Mouse (Mus musculus): ENCODE data around the gene Tpsb2. TPM values are rescaled to one million over a fixed set of nuclear protein-coding genes. Genes with fewer than 3 reads are reported as not detected.

Gene Tpsb2
- 0.21 TPM in 1 of 2 replicates, not detected in the other for total RNA-seq (2014; rRNA removed)
- polyA plus RNA-seq (2015; fragmentation: Nextera tagmentation; extraction: Ambion mirVana), result 0.72 and 1.8 TPM in 2 replicates

GRCm38 (mm10) chr17:25366005-25366404 is at the start of gene Tpsb2:
Tpsb2 (plus strand) TSS chr17:25366305.
- Histone ChIP-seq H3K4me1 (ENCODE audit: insufficient read depth, low read length) (no peaks in the 10 kb centered on the region), H3K9ac (replicated peaks; ENCODE audit: low read length) (no peak within 1 kb of the TSS), H3K4me3 (ENCODE audit: low read length) (no peak within 1 kb of the TSS), H3K9me3 (ENCODE audit: low read length) (no peaks in the 10 kb centered on the region), H3K4me2 (ENCODE audit: low read depth, low read length) (no peak within 1 kb of the TSS), H3K36me3 (ENCODE audit: insufficient read depth, low read length) (no peaks in the 10 kb centered on the region), H3K27ac (no peak within 1 kb of the TSS), H3K27me3 (ENCODE audit: insufficient read depth, low read length) (no peaks in the 10 kb centered on the region)
- ATAC-seq (no peak), DNase-seq (ENCODE audit: low spot score) (no peak)
- TF ChIP-seq CTCF (IDR thresholded peaks at IDR 0.05; ENCODE audit: low read depth), result no peak
- 73% methylated on average over 2 of the region's 2 CpGs for WGBS

GRCm38 (mm10) chr17:25318354-25318753 is 47.8 kb upstream of the Tpsb2 start, which contains the start of gene Prss29:
Prss29 (plus strand) TSS chr17:25318654.
- no peak for ATAC-seq
- no peak for DNase-seq (ENCODE audit: low spot score)
- H3K4me2 ChIP-seq (ENCODE audit: low read depth, low read length), result no peak within 1 kb of the TSS
- H3K36me3 ChIP-seq (ENCODE audit: insufficient read depth, low read length), result no peaks in the 10 kb centered on the region
- 68% methylated on average over 5 of the region's 5 CpGs for WGBS
- TF ChIP-seq CTCF (IDR thresholded peaks at IDR 0.05; ENCODE audit: low read depth), result no peak
- no peaks in the 10 kb centered on the region for H3K4me1 ChIP-seq (ENCODE audit: insufficient read depth, low read length)
- H3K9me3 ChIP-seq (ENCODE audit: low read length), result no peaks in the 10 kb centered on the region
- no peak within 1 kb of the TSS for H3K27ac ChIP-seq
- H3K9ac ChIP-seq (replicated peaks; ENCODE audit: low read length), result no peak within 1 kb of the TSS
- H3K4me3 ChIP-seq (ENCODE audit: low read length), result no peak within 1 kb of the TSS
- H3K27me3 ChIP-seq (ENCODE audit: insufficient read depth, low read length), result no peaks in the 10 kb centered on the region

- no peak overlapping the region for H3K27ac ChIP-seq
- no peaks in the 10 kb centered on the region for H3K9me3 ChIP-seq (ENCODE audit: low read length)
- no peak overlapping the region for H3K9ac ChIP-seq (replicated peaks; ENCODE audit: low read length)
- no peak overlapping the region for H3K4me2 ChIP-seq (ENCODE audit: low read depth, low read length)
- H3K27me3 ChIP-seq (ENCODE audit: insufficient read depth, low read length), result no peaks in the 10 kb centered on the region
- 90% methylated on average over 8 of the region's 8 CpGs for WGBS
- no peaks in the 10 kb centered on the region for H3K36me3 ChIP-seq (ENCODE audit: insufficient read depth, low read length)
- no peak for TF ChIP-seq CTCF (IDR thresholded peaks at IDR 0.05; ENCODE audit: low read depth)
- DNase-seq (ENCODE audit: low spot score), result no peak
- ATAC-seq, result no peak
- no peaks in the 10 kb centered on the region for H3K4me1 ChIP-seq (ENCODE audit: insufficient read depth, low read length)
- H3K4me3 ChIP-seq (ENCODE audit: low read length), result no peak overlapping the region
Measured at GRCm38 (mm10) chr17:25320819-25321218, 45.3 kb upstream of the Tpsb2 start.

GRCm38 (mm10) chr17:25322930-25323329 is 43.2 kb upstream of the Tpsb2 start:
- Histone ChIP-seq H3K36me3 (ENCODE audit: insufficient read depth, low read length) (no peaks in the 10 kb centered on the region), H3K4me2 (ENCODE audit: low read depth, low read length) (no peak overlapping the region), H3K9ac (replicated peaks; ENCODE audit: low read length) (no peak overlapping the region), H3K4me1 (ENCODE audit: insufficient read depth, low read length) (no peaks in the 10 kb centered on the region), H3K27me3 (ENCODE audit: insufficient read depth, low read length) (no peaks in the 10 kb centered on the region), H3K27ac (no peak overlapping the region), H3K4me3 (ENCODE audit: low read length) (no peak overlapping the region), H3K9me3 (ENCODE audit: low read length) (no peaks in the 10 kb centered on the region)
- DNase-seq (ENCODE audit: low spot score) (no peak), ATAC-seq (no peak)
- no peak for TF ChIP-seq CTCF (IDR thresholded peaks at IDR 0.05; ENCODE audit: low read depth)
- 27% methylated on average over 2 of the region's 2 CpGs for WGBS

- no peaks in the 10 kb centered on the region for H3K27me3 ChIP-seq (ENCODE audit: insufficient read depth, low read length)
- H3K9me3 ChIP-seq (ENCODE audit: low read length), result no peaks in the 10 kb centered on the region
- ATAC-seq (no peak), DNase-seq (ENCODE audit: low spot score) (no peak)
- WGBS, result 83% methylated on average over 9 of the region's 9 CpGs
- TF ChIP-seq CTCF (IDR thresholded peaks at IDR 0.05; ENCODE audit: low read depth), result no peak
- no peaks in the 10 kb centered on the region for H3K36me3 ChIP-seq (ENCODE audit: insufficient read depth, low read length)
- H3K4me3 ChIP-seq (ENCODE audit: low read length), result no peak overlapping the region
- no peak overlapping the region for H3K9ac ChIP-seq (replicated peaks; ENCODE audit: low read length)
- no peaks in the 10 kb centered on the region for H3K4me1 ChIP-seq (ENCODE audit: insufficient read depth, low read length)
- no peak overlapping the region for H3K4me2 ChIP-seq (ENCODE audit: low read depth, low read length)
- no peak overlapping the region for H3K27ac ChIP-seq
Measured at GRCm38 (mm10) chr17:25332321-25332720, 33.8 kb upstream of the Tpsb2 start.

- H3K36me3 ChIP-seq (ENCODE audit: insufficient read depth, low read length), result no peaks in the 10 kb centered on the region
- under 1% methylated on average over 8 of the region's 8 CpGs for WGBS
- no peaks in the 10 kb centered on the region for H3K27me3 ChIP-seq (ENCODE audit: insufficient read depth, low read length)
- H3K4me2 ChIP-seq (ENCODE audit: low read depth, low read length), result no peak overlapping the region
- no peaks in the 10 kb centered on the region for H3K4me1 ChIP-seq (ENCODE audit: insufficient read depth, low read length)
- H3K9me3 ChIP-seq (ENCODE audit: low read length), result no peaks in the 10 kb centered on the region
- DNase-seq (ENCODE audit: low spot score), result peak; percentile 89
- H3K4me3 ChIP-seq (ENCODE audit: low read length), result no peak overlapping the region
- no peak overlapping the region for H3K27ac ChIP-seq
- H3K9ac ChIP-seq (replicated peaks; ENCODE audit: low read length), result no peak overlapping the region
- TF ChIP-seq CTCF (IDR thresholded peaks at IDR 0.05; ENCODE audit: low read depth), result peak; percentile 99
- ATAC-seq, result peak; percentile 53; the same call in 1 of the 2 replicates
Measured at GRCm38 (mm10) chr17:25333943-25334342, 32.2 kb upstream of the Tpsb2 start.

GRCm38 (mm10) chr17:25338218-25338617 is 27.9 kb upstream of the Tpsb2 start:
- no peak overlapping the region for H3K4me3 ChIP-seq (ENCODE audit: low read length)
- H3K27me3 ChIP-seq (ENCODE audit: insufficient read depth, low read length), result no peaks in the 10 kb centered on the region
- H3K4me1 ChIP-seq (ENCODE audit: insufficient read depth, low read length), result no peaks in the 10 kb centered on the region
- TF ChIP-seq CTCF (IDR thresholded peaks at IDR 0.05; ENCODE audit: low read depth), result no peak
- DNase-seq (ENCODE audit: low spot score) (no peak), ATAC-seq (no peak)
- no peak overlapping the region for H3K9ac ChIP-seq (replicated peaks; ENCODE audit: low read length)
- H3K36me3 ChIP-seq (ENCODE audit: insufficient read depth, low read length), result no peaks in the 10 kb centered on the region
- H3K4me2 ChIP-seq (ENCODE audit: low read depth, low read length), result no peak overlapping the region
- WGBS, result 80% methylated on average over 4 of the region's 4 CpGs
- H3K27ac ChIP-seq, result no peak overlapping the region
- no peaks in the 10 kb centered on the region for H3K9me3 ChIP-seq (ENCODE audit: low read length)
